Mouse (Mus musculus) limb, embryonic 10.5 days (tissue): ENCODE data around the gene Pawr. TPM values are rescaled to one million over a fixed set of nuclear protein-coding genes. Genes with fewer than 3 reads are reported as not detected.
"Not testable (repeated sequence)": the region's sequence is repeated elsewhere in the genome, so short reads cannot be mapped to it uniquely, and the experiment has no call there.

Experiments
- DNase-seq: peaks from one replicate; pipeline ENCODE4 v3.0.0-alpha.2; 2017; ENCODE audit warnings: low spot score
- H3K27ac ChIP-seq: fragments of 300-500 bp; sonication (generic); 2 replicates; pipeline ENCODE4 v1.5.1; 2016; ENCODE audit warnings: mild to moderate bottlenecking
- H3K27me3 ChIP-seq: fragments of 300-500 bp; sonication (generic); 2 replicates; pipeline ENCODE4 v1.6.1; 2016; ENCODE audit warnings: low read depth, mild to moderate bottlenecking; ENCODE audit not compliant: poor library complexity, severe bottlenecking
- H3K36me3 ChIP-seq: fragments of 300-500 bp; sonication (generic); 2 replicates; pipeline ENCODE4 v1.6.1; 2016; ENCODE audit warnings: mild to moderate bottlenecking, moderate library complexity
- H3K4me1 ChIP-seq: fragments of 300-500 bp; sonication (generic); 2 replicates; pipeline ENCODE4 v1.6.1; 2016
- H3K4me3 ChIP-seq: fragments of 300-500 bp; sonication (generic); 2 replicates; pipeline ENCODE4 v1.5.1; 2016; ENCODE audit warnings: mild to moderate bottlenecking, moderate library complexity
- H3K9me3 ChIP-seq: fragments of 300-500 bp; sonication (generic); replicated peaks from 2 replicates; pipeline ENCODE4 v1.6.1; 2016; ENCODE audit warnings: mild to moderate bottlenecking
- WGBS: fragments of 180-500 bp; shearing (Covaris S2); methylation state at CpG from one replicate; pipeline ENCODE4 v1.1.7; 2016; 5-methylcytosine and 5-hydroxymethylcytosine counted together
- polyA plus RNA-seq: library from polyadenylated mRNA; unstranded; fragments of >200 nt; fragmentation: Nextera tagmentation; extraction: Ambion mirVana; gene quantifications from 2 replicates; pipeline ENCODE4 v1.2.1, GENCODE M21; 2016

Pawr gene
- polyA plus RNA-seq, 1 experiment from 2014 or later = 4.3 TPM

DNA sequence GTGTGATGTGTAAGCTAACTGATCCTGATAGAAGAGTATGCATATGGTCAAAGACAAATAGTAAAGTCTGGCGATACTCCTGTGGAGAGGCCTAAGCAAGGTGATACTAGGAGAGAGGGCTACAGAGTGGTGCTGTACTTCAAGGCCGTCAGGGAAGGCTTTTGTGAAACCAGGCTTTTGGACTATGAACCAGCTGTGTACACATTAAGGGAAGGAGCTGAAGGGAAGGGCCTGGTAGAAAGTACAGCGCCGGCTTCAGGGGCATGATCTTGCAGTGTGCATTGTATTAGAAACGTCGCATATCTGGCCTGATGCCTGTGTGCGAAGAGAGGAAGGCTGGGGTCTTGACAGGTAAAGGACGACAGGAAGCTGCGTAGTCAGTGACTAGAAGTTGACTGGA lies 13.2 kb downstream of the Pawr start:
- no peak for DNase-seq
- no peak overlapping the region for H3K27ac ChIP-seq
- no peaks in the 10 kb centered on the region for H3K27me3 ChIP-seq
- 0 out of 2 replicates have a peak, but pooled peaks cover 3% of the 10 kb centered on the region for H3K36me3 ChIP-seq
- no peak overlapping the region for H3K4me3 ChIP-seq
- H3K9me3 ChIP-seq = no peaks in the 10 kb centered on the region
- H3K4me1 ChIP-seq = no peaks in the 10 kb centered on the region
- 96% methylated on average over 9 of the region's 9 CpGs for WGBS

DNA sequence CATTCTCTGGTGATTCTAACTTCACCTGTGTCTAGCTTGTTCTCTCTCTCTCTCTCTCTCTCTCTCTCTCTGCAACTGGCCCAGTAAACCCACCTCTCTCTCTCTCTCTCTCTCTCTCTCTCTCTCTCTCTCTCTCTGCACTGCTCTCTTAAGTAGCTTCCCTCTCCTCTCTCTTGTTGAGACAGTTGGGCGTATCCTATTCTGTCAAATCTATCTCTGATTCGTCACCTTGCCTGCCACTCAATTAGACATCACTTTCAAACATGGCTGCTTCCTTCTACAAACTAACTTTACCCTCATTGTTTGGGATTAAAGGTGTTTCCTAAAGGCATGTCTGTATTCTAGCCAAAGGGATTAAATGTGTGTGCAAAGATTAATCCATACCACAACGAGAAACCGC lies 14.4 kb downstream of the Pawr start:
- WGBS = 96% methylated on average over 4 of the region's 4 CpGs
- H3K27ac ChIP-seq, H3K9me3 ChIP-seq, H3K27me3 ChIP-seq, H3K36me3 ChIP-seq, DNase-seq, H3K4me3 ChIP-seq, H3K4me1 ChIP-seq: not testable (repeated sequence)

DNA sequence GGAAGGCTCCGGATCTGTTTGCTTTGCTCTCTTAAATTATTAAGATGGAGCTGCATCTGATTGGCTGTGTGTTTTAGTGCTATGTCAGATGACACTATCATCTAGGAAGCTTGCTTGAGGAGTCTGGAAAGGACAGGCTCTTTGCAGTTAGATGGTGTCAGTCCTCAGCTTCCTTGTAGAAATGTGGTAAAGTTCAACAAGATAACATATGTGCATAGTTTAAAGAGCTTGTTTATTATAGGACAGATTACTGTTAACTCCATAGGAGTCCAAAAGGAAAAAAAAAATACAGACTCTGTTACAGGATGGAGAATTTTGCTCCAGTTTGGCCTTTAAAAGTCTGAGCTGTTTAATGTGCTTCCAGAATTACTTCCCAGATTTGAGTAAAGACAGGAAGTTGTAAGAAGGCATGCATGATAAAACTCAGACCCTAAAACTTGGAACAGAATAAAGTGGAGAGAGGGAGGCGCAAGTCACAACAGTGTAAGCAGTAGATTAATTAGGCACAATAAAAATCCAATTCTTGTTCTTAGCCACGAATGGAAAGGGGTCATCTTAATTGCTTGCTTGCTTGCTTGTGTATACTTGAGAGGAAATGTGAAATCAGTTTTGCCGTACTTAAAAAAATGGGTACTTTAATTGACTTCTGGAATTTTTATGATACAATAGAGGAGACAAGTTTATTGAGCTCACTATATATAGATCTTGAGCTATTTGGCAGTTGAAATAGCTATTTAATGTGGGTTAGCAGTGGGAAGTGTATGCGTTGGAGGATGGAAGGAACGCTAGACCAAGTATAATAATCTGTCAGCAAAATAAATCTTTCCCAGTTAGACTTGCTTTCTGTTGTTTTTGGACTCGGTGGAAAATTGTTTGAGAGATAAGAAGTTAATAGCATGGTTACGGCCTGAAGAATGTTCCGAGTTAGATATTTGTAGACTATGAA lies 18.5 kb downstream of the Pawr start:
- 0 out of 2 replicates have a peak, but pooled peaks cover 3% of the 10 kb centered on the region for H3K36me3 ChIP-seq

DNA sequence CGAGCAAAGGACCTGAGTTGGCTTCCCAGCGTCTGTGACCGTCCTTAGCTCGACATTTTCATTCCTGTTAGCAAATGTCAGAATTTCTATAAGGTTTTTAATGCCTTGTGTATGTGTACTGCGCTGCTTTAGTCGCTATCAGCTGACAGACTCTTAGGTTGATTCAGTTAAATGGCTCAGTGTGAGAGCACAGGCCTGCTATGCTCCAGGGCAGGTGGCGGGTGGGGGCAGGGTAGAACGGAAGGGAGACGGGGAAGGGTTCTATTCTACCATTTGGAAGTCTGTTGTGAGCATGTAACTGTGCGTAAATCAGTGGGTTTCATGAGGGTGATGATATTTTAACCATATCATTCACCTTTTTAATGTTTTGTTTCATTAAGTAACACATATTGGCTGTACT lies 21.0 kb downstream of the Pawr start:
- Histone ChIP-seq H3K4me3 (no peak overlapping the region), H3K27me3 (no peaks in the 10 kb centered on the region), H3K36me3 (no peaks in the 10 kb centered on the region), H3K4me1 (no peaks in the 10 kb centered on the region), H3K27ac (no peak overlapping the region), H3K9me3 (no peaks in the 10 kb centered on the region)
- no peak for DNase-seq
- 84% methylated on average over 10 of the region's 10 CpGs for WGBS

More for the DNA sequence above, 18.5 kb downstream of the Pawr start:
- no peaks in the 10 kb centered on the region for H3K9me3 ChIP-seq
- no peak for DNase-seq
- 78% methylated on average over 9 of the region's 9 CpGs for WGBS
- H3K4me1 ChIP-seq = no peaks in the 10 kb centered on the region
- no peak overlapping the region for H3K27ac ChIP-seq
- H3K4me3 ChIP-seq = no peak overlapping the region
- no peaks in the 10 kb centered on the region for H3K27me3 ChIP-seq

DNA sequence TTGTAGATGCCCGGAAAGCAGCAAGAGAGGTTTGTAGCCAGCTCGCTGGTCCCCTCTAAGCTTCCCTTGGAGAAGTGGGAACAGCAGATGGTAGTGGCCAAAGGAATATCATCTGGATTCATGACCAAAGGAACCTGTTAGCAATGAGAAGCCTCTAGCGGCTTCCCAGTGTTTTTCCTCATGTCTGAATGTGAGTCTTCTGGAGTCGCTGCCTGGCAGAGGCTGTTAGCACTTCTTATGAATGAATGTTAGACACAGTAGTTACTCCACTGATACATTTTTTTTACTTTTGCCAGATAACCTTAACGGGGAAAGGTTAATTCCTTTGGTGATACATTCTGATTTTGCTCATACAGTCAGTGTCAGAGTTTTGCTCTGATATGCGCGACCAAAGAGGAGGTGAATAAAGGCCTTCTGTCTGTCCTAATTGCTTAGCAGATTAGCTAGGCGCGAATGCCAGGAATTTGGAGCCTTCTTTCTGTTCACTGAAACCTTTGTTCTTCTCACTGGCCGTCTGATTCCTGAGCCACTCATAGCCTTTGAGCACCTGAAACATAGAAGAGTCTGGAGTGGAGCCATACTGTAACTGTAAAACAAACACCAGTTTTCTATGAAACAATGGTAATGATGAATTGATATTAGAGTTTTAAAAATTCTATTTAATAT lies 22.9 kb downstream of the Pawr start:
- H3K4me1 ChIP-seq = no peaks in the 10 kb centered on the region
- H3K36me3 ChIP-seq = no peaks in the 10 kb centered on the region
- H3K9me3 ChIP-seq = no peaks in the 10 kb centered on the region
- no peak overlapping the region for H3K27ac ChIP-seq
- no peak overlapping the region for H3K4me3 ChIP-seq
- DNase-seq = no peak
- no peaks in the 10 kb centered on the region for H3K27me3 ChIP-seq
- WGBS = 62% methylated on average over 10 of the region's 10 CpGs

DNA sequence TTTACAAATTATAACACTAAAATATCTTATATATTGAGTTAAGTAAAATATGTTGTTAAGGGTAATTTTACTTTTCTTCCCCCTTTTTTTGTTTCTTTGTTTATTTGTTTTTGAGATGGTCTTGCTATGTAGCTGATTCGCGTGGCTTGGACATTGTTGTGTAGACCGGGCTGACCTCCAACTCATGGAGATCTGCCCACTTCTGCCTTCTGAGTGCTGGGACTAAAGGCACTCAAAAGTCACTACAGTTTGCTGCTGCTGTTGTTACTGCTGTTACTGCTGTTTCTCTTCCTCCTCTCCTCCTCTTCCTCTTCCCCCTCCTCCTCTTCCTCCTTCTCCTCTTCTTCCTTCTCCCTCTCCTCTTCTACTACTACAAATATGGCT lies 23.5 kb downstream of the Pawr start:
- WGBS = 97% methylated on average over 3 of the region's 3 CpGs
- Histone ChIP-seq H3K27ac (no peak overlapping the region), H3K4me3 (no peak overlapping the region), H3K27me3 (no peaks in the 10 kb centered on the region), H3K9me3 (no peaks in the 10 kb centered on the region), H3K4me1 (no peaks in the 10 kb centered on the region), H3K36me3 (no peaks in the 10 kb centered on the region)
- no peak for DNase-seq

DNA sequence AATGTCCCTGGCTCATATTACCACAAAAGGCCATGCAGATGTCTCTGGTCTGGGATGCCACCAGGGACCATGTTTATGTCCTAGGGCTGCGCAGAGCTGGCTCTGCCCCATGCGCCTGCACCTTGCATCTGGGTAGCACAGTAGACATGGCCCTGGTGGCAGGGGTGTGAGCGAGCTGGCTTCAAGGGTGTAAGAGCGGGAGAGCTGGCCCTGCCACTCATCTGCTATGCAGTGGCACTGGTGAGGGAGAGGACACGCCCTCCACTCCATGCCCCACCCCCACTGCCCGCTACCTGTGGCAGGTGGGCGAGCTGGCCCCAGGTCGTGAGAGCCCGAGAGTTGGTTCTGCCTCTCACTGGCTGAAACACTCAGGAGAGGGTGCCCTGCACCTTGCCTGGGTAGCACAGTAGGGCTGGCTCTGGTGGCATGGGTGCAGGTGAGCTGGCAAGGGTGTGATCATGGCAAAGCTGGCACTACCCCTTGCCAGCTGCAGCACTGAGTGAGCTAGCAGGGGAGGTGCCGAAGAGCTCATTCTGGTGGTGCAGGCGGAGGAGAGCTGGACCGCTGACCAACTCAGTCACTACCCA lies 24.8 kb downstream of the Pawr start:
- WGBS = 92% methylated on average over 12 of the region's 12 CpGs
- Histone ChIP-seq H3K4me3 (no peak overlapping the region), H3K27me3 (no peaks in the 10 kb centered on the region), H3K27ac (no peak overlapping the region), H3K4me1 (no peaks in the 10 kb centered on the region), H3K9me3 (no peaks in the 10 kb centered on the region), H3K36me3 (no peaks in the 10 kb centered on the region)
- DNase-seq = no peak

DNA sequence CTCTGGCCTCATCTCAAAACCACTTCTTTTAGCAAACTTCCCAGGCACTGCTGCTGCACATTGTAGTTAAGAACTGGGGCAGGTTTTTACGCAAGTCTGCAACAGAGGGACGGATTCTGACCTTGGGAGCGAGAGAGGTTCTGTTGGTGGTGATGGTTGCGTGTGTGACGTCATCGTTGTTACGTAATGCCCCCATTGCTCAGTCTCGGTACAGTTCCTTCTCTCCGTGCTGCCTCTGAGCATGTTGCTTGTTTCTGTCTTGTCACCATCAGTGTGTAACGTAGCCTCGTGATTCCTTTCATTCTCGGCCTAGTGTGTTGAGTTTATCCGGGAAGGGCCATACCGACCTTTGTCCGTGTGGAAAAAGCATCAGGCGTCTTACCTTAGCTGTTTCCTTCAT lies 28.1 kb downstream of the Pawr start:
- Histone ChIP-seq H3K27ac (no peak overlapping the region), H3K27me3 (no peaks in the 10 kb centered on the region), H3K9me3 (no peaks in the 10 kb centered on the region), H3K4me1 (no peaks in the 10 kb centered on the region), H3K4me3 (no peak overlapping the region), H3K36me3 (no peaks in the 10 kb centered on the region)
- WGBS = 93% methylated on average over 16 of the region's 16 CpGs
- no peak for DNase-seq

DNA sequence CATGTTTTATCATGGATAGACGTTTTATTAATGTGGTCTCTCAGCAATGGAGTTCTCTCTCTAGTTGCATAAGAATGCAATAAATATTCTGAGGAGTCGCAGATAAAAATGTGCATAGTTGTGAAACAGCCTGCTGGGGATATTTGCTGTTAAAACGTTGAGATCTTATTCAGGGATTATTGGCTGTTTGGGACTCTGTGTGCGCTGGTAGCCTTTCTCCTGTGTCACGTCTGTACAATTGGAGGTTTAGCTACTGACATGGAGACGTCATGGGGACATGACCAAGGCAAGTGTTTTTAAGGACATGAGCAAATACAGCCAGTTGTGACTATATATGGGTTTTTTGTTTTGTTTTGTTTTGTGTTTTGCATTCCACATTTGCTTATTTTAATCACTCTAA lies 28.9 kb downstream of the Pawr start:
- Histone ChIP-seq H3K9me3 (0 out of 2 replicates have a peak, but pooled peaks cover 2% of the 10 kb centered on the region), H3K4me3 (no peak overlapping the region), H3K27me3 (no peaks in the 10 kb centered on the region), H3K27ac (no peak overlapping the region), H3K4me1 (no peaks in the 10 kb centered on the region), H3K36me3 (no peaks in the 10 kb centered on the region)
- 86% methylated on average over 6 of the region's 6 CpGs for WGBS
- no peak for DNase-seq

DNA sequence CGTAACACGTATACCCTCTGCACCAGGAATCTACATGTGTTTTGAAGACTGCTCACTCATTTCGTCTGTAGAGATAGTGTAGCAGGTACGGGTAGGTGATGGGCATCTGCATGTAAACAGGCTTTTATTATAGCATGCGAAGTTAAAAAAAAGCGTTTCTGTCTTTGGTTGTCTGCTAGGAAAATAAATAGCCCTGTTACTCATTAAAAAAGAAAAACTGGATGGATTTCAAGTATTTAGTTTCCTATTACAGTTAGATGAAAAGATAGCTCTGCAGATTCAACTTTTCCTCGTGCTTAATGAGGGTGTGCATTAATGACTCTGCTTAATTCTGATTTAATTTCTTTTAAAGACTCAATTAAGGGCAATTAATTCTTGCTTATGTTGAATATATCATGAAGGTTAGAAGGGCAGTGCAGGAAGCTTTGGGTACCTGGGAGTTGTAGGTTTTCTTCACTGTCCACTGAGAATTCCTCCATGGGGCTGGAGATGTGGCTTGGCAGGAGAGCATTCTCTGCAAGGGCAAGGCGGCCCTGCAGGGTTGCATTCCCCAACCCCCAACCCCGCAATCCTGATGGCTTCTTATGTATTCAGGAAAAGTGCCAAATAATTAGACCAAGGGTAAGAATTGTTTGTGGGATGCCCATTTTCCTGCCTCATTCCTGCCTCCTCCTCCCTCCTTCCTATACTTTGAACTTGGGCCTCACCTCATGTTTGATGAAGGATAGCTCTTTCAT lies 29.7 kb downstream of the Pawr start:
- WGBS = 81% methylated on average over 9 of the region's 9 CpGs
- H3K4me1 ChIP-seq = no peaks in the 10 kb centered on the region
- no peak for DNase-seq
- no peaks in the 10 kb centered on the region for H3K27me3 ChIP-seq
- H3K36me3 ChIP-seq = no peaks in the 10 kb centered on the region
- 0 out of 2 replicates have a peak, but pooled peaks cover 2% of the 10 kb centered on the region for H3K9me3 ChIP-seq
- H3K4me3 ChIP-seq = no peak overlapping the region
- no peak overlapping the region for H3K27ac ChIP-seq

DNA sequence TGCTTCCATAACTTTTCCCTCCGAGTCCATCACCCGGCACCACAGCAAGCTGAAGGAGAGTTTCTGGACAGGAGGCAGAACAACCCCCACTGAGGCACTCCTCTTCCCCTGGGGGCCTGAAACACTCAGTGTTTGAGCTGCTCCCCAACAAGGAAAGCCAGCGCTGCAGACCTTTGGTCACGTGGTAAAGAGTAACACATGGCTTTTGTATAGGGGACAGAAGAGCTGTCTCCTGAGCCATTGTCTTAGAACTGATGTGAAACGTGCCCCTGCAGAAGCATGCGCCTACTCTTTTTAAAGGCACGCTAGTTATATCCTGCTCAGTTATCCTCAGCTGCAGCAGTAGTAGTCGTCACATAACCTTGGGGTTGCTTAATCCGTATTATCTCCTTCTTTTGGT lies 32.0 kb downstream of the Pawr start:
- no peak for DNase-seq
- Histone ChIP-seq H3K27ac (no peak overlapping the region), H3K27me3 (no peaks in the 10 kb centered on the region), H3K4me3 (no peak overlapping the region), H3K36me3 (no peaks in the 10 kb centered on the region), H3K9me3 (0 out of 2 replicates have a peak, but pooled peaks cover 2% of the 10 kb centered on the region), H3K4me1 (no peaks in the 10 kb centered on the region)
- WGBS = 84% methylated on average over 9 of the region's 9 CpGs

DNA sequence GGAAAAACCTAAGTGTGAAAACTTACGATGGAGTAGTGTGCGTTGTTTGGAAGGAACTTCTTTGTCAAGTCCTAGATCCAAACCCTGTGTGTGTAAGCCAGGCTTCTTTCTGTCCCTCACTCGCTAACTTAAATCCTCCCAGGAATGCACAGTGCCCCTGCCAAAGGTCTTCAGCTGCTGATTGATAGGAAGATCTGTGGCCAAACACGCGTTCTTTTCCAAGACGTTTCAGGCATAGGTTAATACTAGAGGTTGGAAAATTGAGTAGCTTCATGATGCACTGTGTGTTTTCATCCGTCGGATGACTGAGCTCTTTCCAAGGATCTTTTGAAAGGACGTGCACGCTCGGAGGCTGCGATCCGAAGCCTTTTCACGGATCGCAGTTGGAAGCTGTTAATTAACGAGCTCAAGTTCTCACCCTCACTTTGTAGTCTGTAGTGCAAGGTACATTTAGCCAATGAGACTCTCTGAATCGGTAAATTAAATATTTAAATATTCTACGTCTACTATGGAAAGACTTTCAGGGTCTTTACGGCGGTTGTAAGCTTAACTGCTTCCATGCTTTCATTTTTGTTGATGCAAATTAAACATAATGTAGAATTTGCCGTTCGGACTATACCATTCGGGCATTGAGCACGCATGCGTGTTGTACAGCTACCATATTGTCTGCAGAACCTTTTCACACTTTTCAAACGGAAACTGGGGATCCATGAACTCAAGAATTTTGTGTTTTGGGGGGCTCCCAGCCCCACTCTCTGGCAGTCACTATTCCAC lies 33.2 kb downstream of the Pawr start:
- 0 out of 2 replicates have a peak, but pooled peaks cover 2% of the 10 kb centered on the region for H3K9me3 ChIP-seq
- no peaks in the 10 kb centered on the region for H3K4me1 ChIP-seq
- no peaks in the 10 kb centered on the region for H3K27me3 ChIP-seq
- DNase-seq = no peak
- no peaks in the 10 kb centered on the region for H3K36me3 ChIP-seq
- H3K4me3 ChIP-seq = no peak overlapping the region
- 93% methylated on average over 26 of the region's 26 CpGs for WGBS
- no peak overlapping the region for H3K27ac ChIP-seq
